Mouse (Mus musculus): Measurements from ENCODE around the gene Slc35c1. TPM values are rescaled to one million over a fixed set of nuclear protein-coding genes. Genes with fewer than 3 reads are reported as not detected.

Slc35c1 gene
- polyA plus RNA-seq, 1 experiment from 2014 or later: 19.6 TPM

GRCm38 (mm10) chr2:92491950-92492501 is 31.7 kb upstream of the Slc35c1 start:
- no peaks in the 10 kb centered on the region; the same call in 1 of the 2 replicates for H3K27me3 ChIP-seq (ENCODE audit: control insufficient read depth, insufficient read depth, low read depth, low read length)
- H3K4me3 ChIP-seq (ENCODE audit: low read length): no peak overlapping the region
- no peaks in the 10 kb centered on the region for H3K36me3 ChIP-seq (ENCODE audit: control insufficient read depth, insufficient read depth, low read length)
- peak overlapping the region; percentile 63; the same call in 1 of the 2 replicates for H3K27ac ChIP-seq (ENCODE audit: low read length)
- peak; percentile 92 for ATAC-seq (ENCODE audit: low read depth)
- no peak overlapping the region for H3K9ac ChIP-seq (ENCODE audit: low read length)
- H3K4me1 ChIP-seq (replicated peaks; ENCODE audit: control insufficient read depth, insufficient read depth, low read length): peaks cover 23% of the 10 kb centered on the region
- H3K9me3 ChIP-seq (ENCODE audit: control insufficient read depth, low read length): no peaks in the 10 kb centered on the region
- 0 out of 2 replicates have a peak overlapping the region, but pooled peaks have one; percentile 23 for H3K4me2 ChIP-seq (ENCODE audit: low read depth, low read length)
- WGBS: 20% methylated on average over 12 of the region's 12 CpGs

- H3K27me3 ChIP-seq (ENCODE audit: control insufficient read depth, insufficient read depth, low read depth, low read length): peaks cover 5% of the 10 kb centered on the region
- no peak overlapping the region for H3K9ac ChIP-seq (ENCODE audit: low read length)
- no peak overlapping the region for H3K4me3 ChIP-seq (ENCODE audit: low read length)
- H3K4me1 ChIP-seq (replicated peaks; ENCODE audit: control insufficient read depth, insufficient read depth, low read length): peaks cover 14% of the 10 kb centered on the region
- no peak overlapping the region for H3K4me2 ChIP-seq (ENCODE audit: low read depth, low read length)
- no peak for ATAC-seq (ENCODE audit: low read depth)
- no peaks in the 10 kb centered on the region for H3K9me3 ChIP-seq (ENCODE audit: control insufficient read depth, low read length)
- 71% methylated on average over 10 of the region's 10 CpGs for WGBS
- H3K27ac ChIP-seq (ENCODE audit: low read length): no peak overlapping the region
- H3K36me3 ChIP-seq (ENCODE audit: control insufficient read depth, insufficient read depth, low read length): no peaks in the 10 kb centered on the region
Observed at GRCm38 (mm10) chr2:92490541-92490940, 30.2 kb upstream of the Slc35c1 start.

- Histone ChIP-seq H3K36me3 (ENCODE audit: control insufficient read depth, insufficient read depth, low read length) (no peaks in the 10 kb centered on the region), H3K9ac (ENCODE audit: low read length) (no peak overlapping the region), H3K27ac (ENCODE audit: low read length) (no peak overlapping the region), H3K9me3 (ENCODE audit: control insufficient read depth, low read length) (no peaks in the 10 kb centered on the region), H3K4me1 (replicated peaks; ENCODE audit: control insufficient read depth, insufficient read depth, low read length) (peaks cover 14% of the 10 kb centered on the region), H3K4me2 (ENCODE audit: low read depth, low read length) (no peak overlapping the region), H3K27me3 (ENCODE audit: control insufficient read depth, insufficient read depth, low read depth, low read length) (peaks cover 28% of the 10 kb centered on the region), H3K4me3 (ENCODE audit: low read length) (no peak overlapping the region)
- WGBS: 73% methylated on average over 8 of the region's 8 CpGs
- no peak for ATAC-seq (ENCODE audit: low read depth)
Observed at GRCm38 (mm10) chr2:92487791-92488190, 27.5 kb upstream of the Slc35c1 start.

- ATAC-seq (ENCODE audit: low read depth): no peak
- H3K4me3 ChIP-seq (ENCODE audit: low read length): no peak overlapping the region
- H3K9me3 ChIP-seq (ENCODE audit: control insufficient read depth, low read length): no peaks in the 10 kb centered on the region
- no peak overlapping the region for H3K9ac ChIP-seq (ENCODE audit: low read length)
- no peak overlapping the region for H3K4me2 ChIP-seq (ENCODE audit: low read depth, low read length)
- WGBS: 53% methylated on average over 2 of the region's 2 CpGs
- H3K4me1 ChIP-seq (replicated peaks; ENCODE audit: control insufficient read depth, insufficient read depth, low read length): peaks cover 9% of the 10 kb centered on the region
- peaks cover 28% of the 10 kb centered on the region for H3K27me3 ChIP-seq (ENCODE audit: control insufficient read depth, insufficient read depth, low read depth, low read length)
- H3K27ac ChIP-seq (ENCODE audit: low read length): no peak overlapping the region
- no peaks in the 10 kb centered on the region for H3K36me3 ChIP-seq (ENCODE audit: control insufficient read depth, insufficient read depth, low read length)
Observed at GRCm38 (mm10) chr2:92486911-92487310, 26.6 kb upstream of the Slc35c1 start.

- Histone ChIP-seq H3K4me2 (ENCODE audit: low read depth, low read length) (peak overlapping the region; percentile 25), H3K9ac (ENCODE audit: low read length) (no peak overlapping the region), H3K4me1 (replicated peaks; ENCODE audit: control insufficient read depth, insufficient read depth, low read length) (peaks cover 4% of the 10 kb centered on the region), H3K36me3 (ENCODE audit: control insufficient read depth, insufficient read depth, low read length) (no peaks in the 10 kb centered on the region), H3K9me3 (ENCODE audit: control insufficient read depth, low read length) (no peaks in the 10 kb centered on the region), H3K4me3 (ENCODE audit: low read length) (no peak overlapping the region), H3K27ac (ENCODE audit: low read length) (no peak overlapping the region), H3K27me3 (ENCODE audit: control insufficient read depth, insufficient read depth, low read depth, low read length) (peaks cover 28% of the 10 kb centered on the region)
- ATAC-seq (ENCODE audit: low read depth): peak; percentile 48; the same call in 1 of the 2 replicates
- 1% methylated on average over 11 of the region's 11 CpGs for WGBS
Observed at GRCm38 (mm10) chr2:92486403-92486802, 26.1 kb upstream of the Slc35c1 start.

GRCm38 (mm10) chr2:92485640-92486295 is 25.4 kb upstream of the Slc35c1 start:
- ATAC-seq (ENCODE audit: low read depth): 0 out of 2 replicates have a peak, but pooled peaks have one; percentile 44
- Histone ChIP-seq H3K36me3 (ENCODE audit: control insufficient read depth, insufficient read depth, low read length) (no peaks in the 10 kb centered on the region), H3K4me3 (ENCODE audit: low read length) (no peak overlapping the region)

GRCm38 (mm10) chr2:92484256-92485025 is 24.1 kb upstream of the Slc35c1 start:
- peak overlapping the region; percentile 28 for H3K4me3 ChIP-seq (ENCODE audit: low read length)
- no peaks in the 10 kb centered on the region; the same call in 1 of the 2 replicates for H3K4me1 ChIP-seq (replicated peaks; ENCODE audit: control insufficient read depth, insufficient read depth, low read length)
- no peak overlapping the region for H3K9ac ChIP-seq (ENCODE audit: low read length)
- WGBS: 28% methylated on average over 23 of the region's 23 CpGs
- H3K36me3 ChIP-seq (ENCODE audit: control insufficient read depth, insufficient read depth, low read length): no peaks in the 10 kb centered on the region
- H3K27me3 ChIP-seq (ENCODE audit: control insufficient read depth, insufficient read depth, low read depth, low read length): peaks cover 28% of the 10 kb centered on the region
- peak overlapping the region; percentile 36 for H3K4me2 ChIP-seq (ENCODE audit: low read depth, low read length)
- H3K9me3 ChIP-seq (ENCODE audit: control insufficient read depth, low read length): no peaks in the 10 kb centered on the region
- H3K27ac ChIP-seq (ENCODE audit: low read length): no peak overlapping the region
- ATAC-seq (ENCODE audit: low read depth): no peak

More at GRCm38 (mm10) chr2:92485640-92486295, 25.4 kb upstream of the Slc35c1 start:
- WGBS: 6% methylated on average over 15 of the region's 15 CpGs
- H3K9me3 ChIP-seq (ENCODE audit: control insufficient read depth, low read length): no peaks in the 10 kb centered on the region
- H3K9ac ChIP-seq (ENCODE audit: low read length): no peak overlapping the region
- no peak overlapping the region for H3K27ac ChIP-seq (ENCODE audit: low read length)
- H3K4me2 ChIP-seq (ENCODE audit: low read depth, low read length): peak overlapping the region; percentile 25
- no peaks in the 10 kb centered on the region; the same call in 1 of the 2 replicates for H3K4me1 ChIP-seq (replicated peaks; ENCODE audit: control insufficient read depth, insufficient read depth, low read length)
- peaks cover 28% of the 10 kb centered on the region for H3K27me3 ChIP-seq (ENCODE audit: control insufficient read depth, insufficient read depth, low read depth, low read length)

- no peak overlapping the region for H3K9ac ChIP-seq (ENCODE audit: low read length)
- ATAC-seq (ENCODE audit: low read depth): no peak
- H3K9me3 ChIP-seq (ENCODE audit: control insufficient read depth, low read length): no peaks in the 10 kb centered on the region
- peaks cover 28% of the 10 kb centered on the region for H3K27me3 ChIP-seq (ENCODE audit: control insufficient read depth, insufficient read depth, low read depth, low read length)
- no peak overlapping the region for H3K4me3 ChIP-seq (ENCODE audit: low read length)
- H3K27ac ChIP-seq (ENCODE audit: low read length): no peak overlapping the region
- whole genome bisulfite sequencing: 40% methylated on average over 5 of the region's 5 CpGs
- no peaks in the 10 kb centered on the region for H3K36me3 ChIP-seq (ENCODE audit: control insufficient read depth, insufficient read depth, low read length)
- no peak overlapping the region for H3K4me2 ChIP-seq (ENCODE audit: low read depth, low read length)
- H3K4me1 ChIP-seq (replicated peaks; ENCODE audit: control insufficient read depth, insufficient read depth, low read length): no peaks in the 10 kb centered on the region; the same call in none of the 2 replicates
Observed at GRCm38 (mm10) chr2:92483505-92483904, 23.2 kb upstream of the Slc35c1 start.

GRCm38 (mm10) chr2:92482551-92482950 is 22.2 kb upstream of the Slc35c1 start:
- peaks cover 28% of the 10 kb centered on the region for H3K27me3 ChIP-seq (ENCODE audit: control insufficient read depth, insufficient read depth, low read depth, low read length)
- H3K36me3 ChIP-seq (ENCODE audit: control insufficient read depth, insufficient read depth, low read length): no peaks in the 10 kb centered on the region
- H3K27ac ChIP-seq (ENCODE audit: low read length): no peak overlapping the region
- 11% methylated on average over 1 of the region's 1 CpGs for WGBS
- H3K4me2 ChIP-seq (ENCODE audit: low read depth, low read length): no peak overlapping the region
- peak; percentile 37; the same call in 1 of the 2 replicates for ATAC-seq (ENCODE audit: low read depth)
- H3K4me3 ChIP-seq (ENCODE audit: low read length): no peak overlapping the region
- no peaks in the 10 kb centered on the region for H3K9me3 ChIP-seq (ENCODE audit: control insufficient read depth, low read length)
- H3K9ac ChIP-seq (ENCODE audit: low read length): no peak overlapping the region
- H3K4me1 ChIP-seq (replicated peaks; ENCODE audit: control insufficient read depth, insufficient read depth, low read length): peaks cover 8% of the 10 kb centered on the region
